Mouse (Mus musculus): Measurements from ENCODE around the gene Olfr1247. TPM values are rescaled to one million over a fixed set of nuclear protein-coding genes. Genes with fewer than 3 reads are reported as not detected.
"Not testable (repeated sequence)": the region's sequence is repeated elsewhere in the genome, so short reads cannot be mapped to it uniquely, and the experiment has no call there.

Olfr1247 gene
- polyA plus RNA-seq (2015; fragmentation: Nextera tagmentation; extraction: Ambion mirVana): not detected in 2 replicates

DNA sequence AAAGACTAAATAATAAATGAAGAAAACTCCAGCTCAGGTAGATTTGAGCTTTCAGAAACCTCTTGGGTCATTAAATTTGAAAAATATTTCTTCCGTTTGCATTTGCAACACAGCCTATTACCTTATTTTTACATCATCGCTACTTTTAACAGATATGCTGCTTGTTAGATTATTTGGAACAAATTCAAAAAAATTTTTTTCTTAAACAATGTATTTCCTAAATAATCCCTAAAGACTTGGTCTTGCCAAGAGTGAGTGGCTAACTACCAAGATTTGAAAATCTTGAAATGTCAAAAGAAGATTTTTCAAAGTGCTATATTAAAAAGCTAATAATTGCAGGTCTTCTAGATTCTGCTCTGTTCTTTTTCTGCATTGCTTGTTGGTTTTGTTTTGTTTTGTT lies at the start of gene Olfr1247:
Olfr1247 (minus strand) TSS at position 101 of the 400 bp plus-strand sequence.
- Histone ChIP-seq H3K27me3 (ENCODE audit: insufficient read depth, low read length) (no peaks in the 10 kb centered on the region), H3K36me3 (ENCODE audit: insufficient read depth, low read length) (no peaks in the 10 kb centered on the region), H3K4me1 (ENCODE audit: insufficient read depth, low read length) (no peaks in the 10 kb centered on the region), H3K4me2 (replicated peaks; ENCODE audit: low read depth, low read length) (no peak within 1 kb of the TSS), H3K27ac (ENCODE audit: low read length) (no peak within 1 kb of the TSS), H3K9ac (replicated peaks; ENCODE audit: low read length) (no peak within 1 kb of the TSS), H3K4me3 (ENCODE audit: low read length) (no peak within 1 kb of the TSS), H3K9me3 (ENCODE audit: low read length) (no peaks in the 10 kb centered on the region)
- ATAC-seq (ENCODE audit: low FRiP score, low TSS enrichment): no peak
- 87% methylated on average over 2 of the region's 2 CpGs for WGBS

DNA sequence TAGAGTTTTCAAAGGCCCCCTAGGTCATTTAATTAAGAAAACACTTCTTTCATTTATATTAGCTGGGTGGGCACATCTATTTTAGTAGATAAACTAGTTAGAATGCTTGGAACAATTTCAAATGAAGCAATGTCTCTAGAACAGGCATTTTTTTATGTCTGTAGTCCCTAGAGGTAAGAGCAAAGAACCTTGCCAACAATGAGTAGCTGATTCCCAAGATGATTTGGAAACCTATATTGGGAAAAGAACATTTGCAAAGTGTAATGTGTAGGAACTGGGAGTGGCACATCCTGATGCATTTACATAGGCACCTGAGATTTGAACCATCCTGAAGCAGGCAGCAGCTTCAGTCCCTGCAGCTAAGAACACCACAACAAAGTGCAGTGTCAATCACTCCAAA lies 47.4 kb upstream of the Olfr1247 start, which contains the start of gene Olfr1250:
Olfr1250 (minus strand) TSS at position 101 of the 400 bp plus-strand sequence.
- H3K4me2 ChIP-seq (replicated peaks; ENCODE audit: low read depth, low read length): no peak within 1 kb of the TSS
- H3K27me3 ChIP-seq (ENCODE audit: insufficient read depth, low read length): no peaks in the 10 kb centered on the region
- no peaks in the 10 kb centered on the region for H3K4me1 ChIP-seq (ENCODE audit: insufficient read depth, low read length)
- ATAC-seq (ENCODE audit: low FRiP score, low TSS enrichment): no peak
- H3K9ac ChIP-seq (replicated peaks; ENCODE audit: low read length): no peak within 1 kb of the TSS
- H3K27ac ChIP-seq (ENCODE audit: low read length): no peak within 1 kb of the TSS
- no peaks in the 10 kb centered on the region for H3K36me3 ChIP-seq (ENCODE audit: insufficient read depth, low read length)
- no peak within 1 kb of the TSS for H3K4me3 ChIP-seq (ENCODE audit: low read length)
- H3K9me3 ChIP-seq (ENCODE audit: low read length): no peaks in the 10 kb centered on the region

DNA sequence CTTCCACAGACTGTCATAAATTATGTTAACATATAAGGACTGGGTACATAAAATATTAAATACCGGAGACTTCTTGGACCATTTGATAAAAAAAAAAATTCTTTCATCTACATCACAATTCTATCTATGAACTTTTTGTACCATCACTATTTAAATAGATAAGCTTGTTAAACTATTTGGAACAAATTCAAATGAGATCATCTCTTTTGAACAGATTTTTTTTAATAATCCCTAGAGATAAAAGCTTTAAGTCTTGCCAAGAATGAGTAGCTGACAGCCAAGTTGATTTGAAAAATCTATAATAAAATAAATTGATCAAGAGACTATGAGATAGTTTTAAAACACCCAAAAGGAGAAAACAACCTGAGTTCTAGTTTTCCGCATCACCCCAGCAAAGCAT lies 21.0 kb upstream of the Olfr1247 start, which contains the start of gene Olfr1249:
Olfr1249 (minus strand) TSS at position 101 of the 400 bp plus-strand sequence.
- WGBS: 86% methylated on average over 2 of the region's 2 CpGs
- no peak for ATAC-seq (ENCODE audit: low FRiP score, low TSS enrichment)
- Histone ChIP-seq H3K27me3 (ENCODE audit: insufficient read depth, low read length) (no peaks in the 10 kb centered on the region), H3K9ac (replicated peaks; ENCODE audit: low read length) (no peak within 1 kb of the TSS), H3K9me3 (ENCODE audit: low read length) (no peaks in the 10 kb centered on the region), H3K36me3 (ENCODE audit: insufficient read depth, low read length) (no peaks in the 10 kb centered on the region), H3K4me2 (replicated peaks; ENCODE audit: low read depth, low read length) (no peak within 1 kb of the TSS), H3K4me1 (ENCODE audit: insufficient read depth, low read length) (no peaks in the 10 kb centered on the region), H3K4me3 (ENCODE audit: low read length) (no peak within 1 kb of the TSS), H3K27ac (ENCODE audit: low read length) (no peak within 1 kb of the TSS)

DNA sequence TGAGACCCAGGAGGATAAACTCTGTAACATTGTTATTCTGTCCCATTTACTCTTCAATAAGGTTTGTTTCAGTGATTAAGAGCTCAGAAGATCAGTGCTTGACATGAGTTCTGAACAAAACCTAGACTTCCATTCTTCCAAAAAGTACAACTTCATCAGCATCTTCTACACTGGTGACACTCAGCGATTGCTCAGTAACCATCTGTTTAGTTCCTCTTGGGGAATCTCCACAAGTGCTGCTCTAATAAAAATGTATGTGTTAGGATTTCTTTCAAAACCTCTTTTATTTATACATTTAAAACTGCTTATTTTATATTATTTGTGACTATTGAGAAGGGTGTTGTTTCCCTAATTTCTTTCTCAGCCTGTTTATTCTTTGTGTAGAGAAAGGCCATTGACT lies 4.2 kb upstream of the Olfr1247 start, which contains the start of gene Olfr1248:
Olfr1248 (minus strand) TSS at position 101 of the 400 bp plus-strand sequence.
- H3K4me2 ChIP-seq (replicated peaks; ENCODE audit: low read depth, low read length); H3K9me3 ChIP-seq (ENCODE audit: low read length); ATAC-seq (ENCODE audit: low FRiP score, low TSS enrichment); H3K4me1 ChIP-seq (ENCODE audit: insufficient read depth, low read length); H3K36me3 ChIP-seq (ENCODE audit: insufficient read depth, low read length); H3K4me3 ChIP-seq (ENCODE audit: low read length); H3K9ac ChIP-seq (replicated peaks; ENCODE audit: low read length); H3K27ac ChIP-seq (ENCODE audit: low read length); H3K27me3 ChIP-seq (ENCODE audit: insufficient read depth, low read length): not testable (repeated sequence)
- 90% methylated on average over 1 of the region's 1 CpGs for WGBS

DNA sequence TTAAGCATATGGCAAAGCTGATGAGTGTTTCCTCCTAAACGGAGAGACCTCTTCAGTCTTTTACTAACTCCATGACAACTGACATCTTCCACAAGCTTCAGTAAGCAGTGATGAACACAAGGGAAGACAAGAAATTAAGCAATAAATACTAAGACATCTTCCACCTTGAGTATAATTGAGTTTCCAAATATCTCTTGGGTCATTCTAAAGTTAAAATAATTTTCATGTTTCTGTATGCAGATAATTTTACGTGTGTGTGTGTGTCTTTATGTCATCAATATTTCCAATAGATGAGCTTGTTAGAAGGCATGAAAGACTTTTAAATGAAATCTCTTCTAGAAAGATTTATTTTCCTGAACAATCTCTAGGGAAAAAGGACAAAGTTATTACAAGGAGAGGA lies 20.9 kb downstream of the Olfr1247 start, which contains the start of gene Olfr1246:
Olfr1246 (minus strand) TSS at position 101 of the 400 bp plus-strand sequence.
- no peak for ATAC-seq (ENCODE audit: low FRiP score, low TSS enrichment)
- Histone ChIP-seq H3K4me3 (ENCODE audit: low read length) (no peak within 1 kb of the TSS), H3K36me3 (ENCODE audit: insufficient read depth, low read length) (no peaks in the 10 kb centered on the region), H3K9ac (replicated peaks; ENCODE audit: low read length) (no peak within 1 kb of the TSS), H3K4me2 (replicated peaks; ENCODE audit: low read depth, low read length) (no peak within 1 kb of the TSS), H3K9me3 (ENCODE audit: low read length) (no peaks in the 10 kb centered on the region), H3K27me3 (ENCODE audit: insufficient read depth, low read length) (no peaks in the 10 kb centered on the region), H3K27ac (ENCODE audit: low read length) (no peak within 1 kb of the TSS), H3K4me1 (ENCODE audit: insufficient read depth, low read length) (no peaks in the 10 kb centered on the region)
- WGBS: 78% methylated on average over 2 of the region's 2 CpGs

DNA sequence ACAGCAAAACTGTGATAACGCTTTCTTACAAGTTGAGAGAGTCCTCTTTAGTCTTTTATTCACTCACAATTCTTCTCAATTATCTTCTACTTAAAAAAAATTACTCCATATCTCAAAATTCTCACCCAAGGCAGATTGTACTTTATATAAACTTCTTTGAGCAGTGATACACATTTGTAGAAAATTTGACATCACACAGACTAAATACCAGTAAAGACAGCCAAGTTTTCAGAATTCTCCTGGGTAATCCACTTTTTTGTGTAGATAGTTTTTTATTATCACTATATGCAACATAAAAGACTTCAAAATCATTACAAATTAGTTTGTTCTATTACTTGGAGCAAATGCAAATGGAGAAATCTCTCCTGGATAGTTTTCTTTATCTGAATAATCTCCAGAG lies 35.6 kb downstream of the Olfr1247 start, which contains the start of gene Olfr1245:
Olfr1245 (minus strand) TSS at position 101 of the 400 bp plus-strand sequence.
- Histone ChIP-seq H3K9ac (replicated peaks; ENCODE audit: low read length) (no peak within 1 kb of the TSS), H3K4me3 (ENCODE audit: low read length) (no peak within 1 kb of the TSS), H3K4me1 (ENCODE audit: insufficient read depth, low read length) (no peaks in the 10 kb centered on the region), H3K36me3 (ENCODE audit: insufficient read depth, low read length) (no peaks in the 10 kb centered on the region), H3K4me2 (replicated peaks; ENCODE audit: low read depth, low read length) (no peak within 1 kb of the TSS), H3K9me3 (ENCODE audit: low read length) (no peaks in the 10 kb centered on the region), H3K27ac (ENCODE audit: low read length) (no peak within 1 kb of the TSS), H3K27me3 (ENCODE audit: insufficient read depth, low read length) (no peaks in the 10 kb centered on the region)
- ATAC-seq (ENCODE audit: low FRiP score, low TSS enrichment): no peak
- 90% methylated on average over 1 of the region's 1 CpGs for WGBS

DNA sequence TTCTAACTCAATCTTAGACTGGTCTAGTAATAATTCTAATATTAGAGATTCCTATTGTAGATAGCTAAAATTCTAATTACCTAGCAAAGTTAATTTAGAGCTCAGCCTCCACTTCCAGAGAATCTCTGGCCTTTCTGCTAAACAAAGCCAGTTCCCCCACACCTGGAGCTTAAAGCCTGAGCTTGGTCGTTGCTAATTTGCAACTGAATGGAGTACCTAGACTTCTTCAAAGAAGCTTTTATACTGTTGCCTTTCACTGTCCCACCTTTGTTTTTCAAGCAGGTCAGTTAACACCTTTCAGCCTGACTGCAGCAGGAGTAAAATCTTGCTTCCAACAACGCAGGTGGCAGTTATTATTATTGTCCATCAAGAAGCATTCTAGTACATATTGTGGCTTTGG lies 51.2 kb downstream of the Olfr1247 start:
- not testable (repeated sequence) for H3K27ac ChIP-seq (ENCODE audit: low read length); H3K9ac ChIP-seq (replicated peaks; ENCODE audit: low read length); H3K4me2 ChIP-seq (replicated peaks; ENCODE audit: low read depth, low read length); ATAC-seq (ENCODE audit: low FRiP score, low TSS enrichment); H3K4me1 ChIP-seq (ENCODE audit: insufficient read depth, low read length); H3K36me3 ChIP-seq (ENCODE audit: insufficient read depth, low read length); H3K9me3 ChIP-seq (ENCODE audit: low read length); H3K27me3 ChIP-seq (ENCODE audit: insufficient read depth, low read length); H3K4me3 ChIP-seq (ENCODE audit: low read length)
- WGBS: 63% methylated on average over 2 of the region's 2 CpGs

Other genes with a start within 250 kb of the Olfr1247 start
- not detected in 2 replicates for gene Olfr1234, start 249.3 kb downstream of the Olfr1247 start, polyA plus RNA-seq (2015; fragmentation: Nextera tagmentation; extraction: Ambion mirVana)
- not detected in 2 replicates for gene Olfr1238, start 204.5 kb downstream of the Olfr1247 start, polyA plus RNA-seq (2015; fragmentation: Nextera tagmentation; extraction: Ambion mirVana)
- not detected in 2 replicates for gene Olfr1239, start 193.7 kb downstream of the Olfr1247 start, polyA plus RNA-seq (2015; fragmentation: Nextera tagmentation; extraction: Ambion mirVana)
- gene Olfr1240, start 171.1 kb downstream of the Olfr1247 start, polyA plus RNA-seq (2015; fragmentation: Nextera tagmentation; extraction: Ambion mirVana): not detected in 2 replicates
- gene Olfr1241, start 127.0 kb downstream of the Olfr1247 start, polyA plus RNA-seq (2015; fragmentation: Nextera tagmentation; extraction: Ambion mirVana): not detected in 2 replicates
- not detected in 2 replicates for gene Olfr1242, start 115.8 kb downstream of the Olfr1247 start, polyA plus RNA-seq (2015; fragmentation: Nextera tagmentation; extraction: Ambion mirVana)
- gene Olfr1243, start 82.6 kb downstream of the Olfr1247 start, polyA plus RNA-seq (2015; fragmentation: Nextera tagmentation; extraction: Ambion mirVana): not detected in 2 replicates
- not detected in 2 replicates for gene Olfr1245, start 35.7 kb downstream of the Olfr1247 start, polyA plus RNA-seq (2015; fragmentation: Nextera tagmentation; extraction: Ambion mirVana)
- not detected in 2 replicates for gene Olfr1246, start 21.0 kb downstream of the Olfr1247 start, polyA plus RNA-seq (2015; fragmentation: Nextera tagmentation; extraction: Ambion mirVana)
- gene Olfr1248, start 4.1 kb upstream of the Olfr1247 start, polyA plus RNA-seq (2015; fragmentation: Nextera tagmentation; extraction: Ambion mirVana): not detected in 2 replicates
- not detected in 2 replicates for gene Olfr1249, start 20.9 kb upstream of the Olfr1247 start, polyA plus RNA-seq (2015; fragmentation: Nextera tagmentation; extraction: Ambion mirVana)
- gene Olfr1250, start 47.3 kb upstream of the Olfr1247 start, polyA plus RNA-seq (2015; fragmentation: Nextera tagmentation; extraction: Ambion mirVana): not detected in 2 replicates
- gene Olfr1251, start 57.8 kb upstream of the Olfr1247 start, polyA plus RNA-seq (2015; fragmentation: Nextera tagmentation; extraction: Ambion mirVana): not detected in 2 replicates
- gene Olfr1252, start 110.9 kb upstream of the Olfr1247 start, polyA plus RNA-seq (2015; fragmentation: Nextera tagmentation; extraction: Ambion mirVana): not detected in 2 replicates
- not detected in 2 replicates for gene Olfr1253, start 143.0 kb upstream of the Olfr1247 start, polyA plus RNA-seq (2015; fragmentation: Nextera tagmentation; extraction: Ambion mirVana)
- not detected in 2 replicates for gene Olfr1254, start 179.5 kb upstream of the Olfr1247 start, polyA plus RNA-seq (2015; fragmentation: Nextera tagmentation; extraction: Ambion mirVana)
- not detected in 2 replicates for gene Olfr1255, start 197.9 kb upstream of the Olfr1247 start, polyA plus RNA-seq (2015; fragmentation: Nextera tagmentation; extraction: Ambion mirVana)
- gene Olfr1256, start 227.4 kb upstream of the Olfr1247 start, polyA plus RNA-seq (2015; fragmentation: Nextera tagmentation; extraction: Ambion mirVana): not detected in 2 replicates
- not detected in 2 replicates for gene Olfr48, start 234.1 kb upstream of the Olfr1247 start, polyA plus RNA-seq (2015; fragmentation: Nextera tagmentation; extraction: Ambion mirVana)